17 mouse cellular contexts compared by ENCODE assay signal in genomic region chr9:31609731-31610130, GRCm38 (mm10).
"Had no signal": no experiment of that assay in that cellular context is flagged by ENCODE, and none has a peak within 500 bp of the region (broad histone marks: within the 10 kb centered on the region; RNA-seq: fewer than 3 reads in every experiment).

No protein-coding gene starts in this region.

- H3K4me1 ChIP-seq: heart, embryonic 15.5 days; hindbrain, embryonic 13.5 days; hindbrain, embryonic 15.5 days; liver, embryonic 12.5 days had no signal

- H3K9me3 ChIP-seq: heart, embryonic 13.5 days; heart, embryonic 15.5 days; hindbrain, embryonic 13.5 days; hindbrain, embryonic 15.5 days; intestine, embryonic 15.5 days; kidney, embryonic 15.5 days; limb, embryonic 13.5 days; limb, embryonic 15.5 days; liver, embryonic 12.5 days had no signal

- DNase-seq: gastrocnemius, postnatal 36 days; heart, adult 2 months; heart, postnatal 36 days; layer of hippocampus, adult 9-11 months; layer of hippocampus, postnatal 36 days had no signal

- H3K36me3 ChIP-seq: heart, embryonic 13.5 days; heart, embryonic 15.5 days; hindbrain, embryonic 13.5 days; hindbrain, embryonic 15.5 days; intestine, embryonic 15.5 days; kidney, embryonic 15.5 days; limb, embryonic 13.5 days; limb, embryonic 15.5 days; liver, embryonic 12.5 days had no signal

- H3K4me3 ChIP-seq: heart, adult 2 months; heart, embryonic 13.5 days; heart, embryonic 15.5 days; hindbrain, embryonic 13.5 days; hindbrain, embryonic 15.5 days; intestine, embryonic 15.5 days; kidney, embryonic 15.5 days; limb, embryonic 13.5 days; limb, embryonic 15.5 days; liver, embryonic 12.5 days had no signal

- H3K27ac ChIP-seq: heart, adult 2 months; heart, embryonic 13.5 days; heart, embryonic 15.5 days; hindbrain, embryonic 13.5 days; hindbrain, embryonic 15.5 days; hindbrain, postnatal 0 days; intestine, embryonic 15.5 days; kidney, embryonic 15.5 days; kidney, postnatal 0 days; limb, embryonic 13.5 days; liver, embryonic 12.5 days; liver, embryonic 14.5 days had no signal

- H3K27me3 ChIP-seq: heart, embryonic 13.5 days; heart, embryonic 15.5 days; hindbrain, embryonic 13.5 days; hindbrain, embryonic 15.5 days; intestine, embryonic 15.5 days; kidney, embryonic 15.5 days; limb, embryonic 13.5 days; limb, embryonic 15.5 days; liver, embryonic 12.5 days had no signal
